ENCODE assay signal across 10 mouse cellular contexts in the genomic region with DNA sequence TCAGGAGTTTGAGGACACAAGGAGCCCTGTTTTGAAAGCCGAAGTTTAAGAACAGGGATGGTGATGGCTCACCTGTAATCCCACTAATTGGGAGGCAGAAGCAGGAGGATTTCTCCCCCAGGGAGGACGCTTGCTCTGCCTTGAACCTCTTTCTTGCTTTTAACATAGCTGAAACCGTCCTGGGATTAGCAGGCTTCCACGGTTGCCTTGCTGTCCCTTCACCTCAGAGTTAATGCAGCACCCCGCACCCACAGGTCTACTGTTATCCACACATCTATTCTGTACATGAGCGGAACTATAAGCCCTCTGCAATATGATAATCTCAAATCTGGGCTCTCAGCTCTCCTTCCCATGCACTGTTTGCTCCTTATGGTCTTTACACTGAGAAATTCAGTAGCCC. TPM values are rescaled to one million over a fixed set of nuclear protein-coding genes. Genes with fewer than 3 reads are reported as not detected.
"Had no signal": no experiment of that assay in that cellular context is flagged by ENCODE, and none has a peak within 500 bp of the region (broad histone marks: within the 10 kb centered on the region; RNA-seq: fewer than 3 reads in every experiment).

No protein-coding gene starts in this region.

- H3K27me3 ChIP-seq: liver, embryonic 13.5 days; lung, embryonic 15.5 days; megakaryocyte, embryonic 14.5 days; midbrain, embryonic 12.5 days; midbrain, embryonic 15.5 days; neural tube, embryonic 13.5 days; stomach, embryonic 15.5 days had no signal

- H3K9ac ChIP-seq: liver, embryonic 13.5 days; liver, embryonic 15.5 days; liver, postnatal 0 days; lung, embryonic 15.5 days; midbrain, embryonic 12.5 days; midbrain, embryonic 15.5 days; neural tube, embryonic 13.5 days; stomach, embryonic 15.5 days had no signal

- H3K36me3 ChIP-seq: liver, embryonic 13.5 days; liver, embryonic 15.5 days; lung, embryonic 15.5 days; stomach, embryonic 15.5 days had no signal

- H3K4me2 ChIP-seq: liver, embryonic 13.5 days; liver, embryonic 15.5 days; lung, embryonic 15.5 days; midbrain, embryonic 12.5 days; midbrain, embryonic 15.5 days; stomach, embryonic 15.5 days had no signal

- H3K9me3 ChIP-seq: liver, embryonic 13.5 days; liver, embryonic 15.5 days; lung, embryonic 15.5 days; megakaryocyte, embryonic 14.5 days; midbrain, embryonic 12.5 days; midbrain, embryonic 15.5 days; neural tube, embryonic 13.5 days; stomach, embryonic 15.5 days had no signal

- H3K4me1 ChIP-seq: stomach, embryonic 15.5 days had no signal

- ATAC-seq: midbrain, embryonic 15.5 days had no signal

- H3K27ac ChIP-seq: liver, embryonic 13.5 days; liver, embryonic 15.5 days; lung, embryonic 15.5 days; macrophage; midbrain, embryonic 12.5 days; midbrain, embryonic 15.5 days; neural tube, embryonic 13.5 days; stomach, embryonic 15.5 days had no signal

- H3K4me3 ChIP-seq: liver, embryonic 13.5 days; liver, embryonic 15.5 days; lung, embryonic 15.5 days; midbrain, embryonic 12.5 days; midbrain, embryonic 15.5 days; neural tube, embryonic 13.5 days; stomach, embryonic 15.5 days had no signal

RNA-seq across cellular contexts. Expression of a gene that starts 28.0 kb away (rescaled TPM):
- polyA plus RNA-seq: liver, embryonic 15.5 days; liver, postnatal 0 days; macrophage had no signal
